14 mouse cellular contexts compared by ENCODE assay signal in genomic region chr11:53742353-53742752, GRCm38 (mm10). TPM values are rescaled to one million over a fixed set of nuclear protein-coding genes. Genes with fewer than 3 reads are reported as not detected.
A peak's percentile ranks its signal among the peaks of the same experiment; 100 is the strongest.
DNase-seq lines count a peak whose midpoint lies in the region; ATAC-seq lines count a peak whose summit lies in the region.
"Had no signal": no experiment of that assay in that cellular context is flagged by ENCODE, and none has a peak within 500 bp of the region (broad histone marks: within the 10 kb centered on the region; RNA-seq: fewer than 3 reads in every experiment).

No protein-coding gene starts in this region.

- H3K4me3 ChIP-seq in kidney, embryonic 15.5 days (replicated peaks): no peak overlapping the region
- H3K4me3 ChIP-seq: hindbrain, embryonic 13.5 days; midbrain, embryonic 12.5 days had no signal

- WGBS in kidney, embryonic 15.5 days: 50% methylated on average over 5 of the region's 5 CpGs

- ATAC-seq in kidney, embryonic 15.5 days (replicated peaks; ENCODE audit: low FRiP score): no peak
- no peak for ATAC-seq in CD4-positive, CD25-positive, alpha-beta regulatory T cell, adult 4 months

- H3K27ac ChIP-seq in kidney, embryonic 15.5 days: no peak overlapping the region
- H3K27ac ChIP-seq: hindbrain, embryonic 13.5 days; midbrain, embryonic 12.5 days had no signal

- H3K9me3 ChIP-seq in kidney, embryonic 15.5 days (replicated peaks): no peaks in the 10 kb centered on the region
- H3K9me3 ChIP-seq: hindbrain, embryonic 13.5 days; midbrain, embryonic 12.5 days had no signal

- H3K4me1 ChIP-seq in kidney, embryonic 15.5 days: 0 out of 2 replicates have a peak, but pooled peaks cover 2% of the 10 kb centered on the region
- H3K4me1 ChIP-seq: hindbrain, embryonic 13.5 days; midbrain, embryonic 12.5 days had no signal

- no peak overlapping the region for H3K9ac ChIP-seq in kidney, embryonic 15.5 days
- H3K9ac ChIP-seq: hindbrain, embryonic 13.5 days; midbrain, embryonic 12.5 days had no signal

- no peak overlapping the region for H3K4me2 ChIP-seq in kidney, embryonic 15.5 days
- H3K4me2 ChIP-seq: hindbrain, embryonic 13.5 days; midbrain, embryonic 12.5 days had no signal

- H3K27me3 ChIP-seq in kidney, embryonic 15.5 days: no peaks in the 10 kb centered on the region
- H3K27me3 ChIP-seq: hindbrain, embryonic 13.5 days; midbrain, embryonic 12.5 days had no signal

- H3K36me3 ChIP-seq in kidney, embryonic 15.5 days: no peaks in the 10 kb centered on the region
- H3K36me3 ChIP-seq: hindbrain, embryonic 13.5 days; midbrain, embryonic 12.5 days had no signal

- DNase-seq in cerebellum, adult 9-10 months: peak; percentile 33
- DNase-seq in cerebellum, adult 11 months: no peak
- peak; percentile 41 for DNase-seq in kidney, postnatal 10 days
- DNase-seq in brain, adult 2 months (ENCODE audit: low read depth, low spot score): peak; percentile 43
- DNase-seq in lung, postnatal 14 days: peak; percentile 30
- DNase-seq in spleen, adult 12 weeks (ENCODE audit: low spot score): no peak
- DNase-seq: adrenal gland, postnatal 36 days; cerebellum, postnatal 10 days; thymus, postnatal 4 days had no signal

RNA-seq across cellular contexts. Expression of gene Il5, which starts 21.8 kb away (rescaled TPM):
- polyA plus RNA-seq in kidney, embryonic 15.5 days (2015; fragmentation: Nextera tagmentation; extraction: Ambion mirVana): not detected in 2 replicates
- polyA plus RNA-seq in CD4-positive, CD25-positive, alpha-beta regulatory T cell, adult 4 months (2017; shearing (Covaris generic)): not detected
- polyA plus RNA-seq: hindbrain, embryonic 13.5 days; limb, embryonic 14.5 days; midbrain, embryonic 12.5 days had no signal

RNA-seq across cellular contexts. Expression of gene Irf1, which starts 27.5 kb away (rescaled TPM):
- 12.6 and 15.3 TPM in 2 replicates for polyA plus RNA-seq in kidney, embryonic 15.5 days (2015; fragmentation: Nextera tagmentation; extraction: Ambion mirVana)
- polyA plus RNA-seq in CD4-positive, CD25-positive, alpha-beta regulatory T cell, adult 4 months (2017; shearing (Covaris generic)): 100 to 1,000 TPM; 310 to 397 TPM

RNA-seq across cellular contexts. Expression of gene Gm17334, which starts 30.6 kb away (rescaled TPM):
- polyA plus RNA-seq in kidney, embryonic 15.5 days (2015; fragmentation: Nextera tagmentation; extraction: Ambion mirVana): 0.23 TPM in 1 of 2 replicates, not detected in the other
- polyA plus RNA-seq in CD4-positive, CD25-positive, alpha-beta regulatory T cell, adult 4 months (2017; shearing (Covaris generic)): 1 to 10 TPM; 6.1 to 9.8 TPM
- polyA plus RNA-seq: hindbrain, embryonic 13.5 days; midbrain, embryonic 12.5 days had no signal

RNA-seq across cellular contexts. Expression of gene Rad50, which starts 35.2 kb away (rescaled TPM):
- 27.2 and 27.7 TPM in 2 replicates for polyA plus RNA-seq in kidney, embryonic 15.5 days (2015; fragmentation: Nextera tagmentation; extraction: Ambion mirVana)
- 10 to 100 TPM; 47.8 to 50.7 TPM for polyA plus RNA-seq in CD4-positive, CD25-positive, alpha-beta regulatory T cell, adult 4 months (2017; shearing (Covaris generic))

Comparison
In these comparisons a context has a peak if more than half of its experiments do, and no peak if none do; other contexts are left out.
1. DNase-seq: peak in cerebellum, adult 9-10 months (single experiment), kidney, postnatal 10 days (single experiment), brain, adult 2 months (single experiment) and lung, postnatal 14 days (single experiment); none in cerebellum, adult 11 months (single experiment) and spleen, adult 12 weeks (single experiment).
2. RNA of gene Irf1, which starts 27.5 kb away (polyA plus RNA-seq): 310 to 397 TPM in CD4-positive, CD25-positive, alpha-beta regulatory T cell, adult 4 months; 12.6 to 15.3 TPM in kidney, embryonic 15.5 days; every median in the first group is over 10 times any median in the second.